Mouse (Mus musculus): ENCODE data around the gene Dnah8.

Gene Dnah8

GRCm38 (mm10) chr17:30605001-30605400 lies 19.2 kb upstream of the Dnah8 start:
- no peak for TF ChIP-seq POU5F1 (IDR thresholded peaks at IDR 0.05; ENCODE audit: borderline replicate concordance, low read length)
- no peak for TF ChIP-seq CTCF (conservative IDR thresholded peaks at IDR 0.05; ENCODE audit: low read length)
- no peak for TF ChIP-seq NANOG (IDR thresholded peaks at IDR 0.05; ENCODE audit: borderline replicate concordance, low read length)

GRCm38 (mm10) chr17:30606206-30606605 lies 17.9 kb upstream of the Dnah8 start:
- Histone ChIP-seq H3K9me3 (ENCODE audit: low read length) (no peaks in the 10 kb centered on the region), H3K4me3 (replicated peaks; ENCODE audit: low read length) (peak overlapping the region; percentile 68), H3K4me1 (replicated peaks; ENCODE audit: low read depth, low read length) (peaks cover 100% of the 10 kb centered on the region), H3K36me3 (ENCODE audit: insufficient read depth, low read length) (peaks cover 59% of the 10 kb centered on the region), H3K27me3 (ENCODE audit: insufficient read depth, low read length) (no peaks in the 10 kb centered on the region)
- TF ChIP-seq NANOG (IDR thresholded peaks at IDR 0.05; ENCODE audit: borderline replicate concordance, low read length) (no peak), POU5F1 (IDR thresholded peaks at IDR 0.05; ENCODE audit: borderline replicate concordance, low read length) (no peak), CTCF (conservative IDR thresholded peaks at IDR 0.05; ENCODE audit: low read length) (no peak)

More at GRCm38 (mm10) chr17:30605001-30605400, 19.2 kb upstream of the Dnah8 start:
- H3K27me3 ChIP-seq (ENCODE audit: insufficient read depth, low read length), result no peaks in the 10 kb centered on the region
- H3K9me3 ChIP-seq (ENCODE audit: low read length), result no peaks in the 10 kb centered on the region
- H3K4me1 ChIP-seq (replicated peaks; ENCODE audit: low read depth, low read length), result peaks cover 100% of the 10 kb centered on the region
- H3K36me3 ChIP-seq (ENCODE audit: insufficient read depth, low read length), result peaks cover 71% of the 10 kb centered on the region
- H3K4me3 ChIP-seq (replicated peaks; ENCODE audit: low read length), result peak overlapping the region; percentile 77

- peaks cover 55% of the 10 kb centered on the region for H3K36me3 ChIP-seq (ENCODE audit: insufficient read depth, low read length)
- peak overlapping the region; percentile 68 for H3K4me3 ChIP-seq (replicated peaks; ENCODE audit: low read length)
- no peaks in the 10 kb centered on the region for H3K27me3 ChIP-seq (ENCODE audit: insufficient read depth, low read length)
- TF ChIP-seq NANOG (IDR thresholded peaks at IDR 0.05; ENCODE audit: borderline replicate concordance, low read length) (no peak), CTCF (conservative IDR thresholded peaks at IDR 0.05; ENCODE audit: low read length) (peak; percentile 18; the same call in 1 of the 2 replicates)
- peaks cover 100% of the 10 kb centered on the region for H3K4me1 ChIP-seq (replicated peaks; ENCODE audit: low read depth, low read length)
- H3K9me3 ChIP-seq (ENCODE audit: low read length), result no peaks in the 10 kb centered on the region
These were observed 17.5 kb upstream of the Dnah8 start for GRCm38 (mm10) chr17:30606634-30607081.

DNA sequence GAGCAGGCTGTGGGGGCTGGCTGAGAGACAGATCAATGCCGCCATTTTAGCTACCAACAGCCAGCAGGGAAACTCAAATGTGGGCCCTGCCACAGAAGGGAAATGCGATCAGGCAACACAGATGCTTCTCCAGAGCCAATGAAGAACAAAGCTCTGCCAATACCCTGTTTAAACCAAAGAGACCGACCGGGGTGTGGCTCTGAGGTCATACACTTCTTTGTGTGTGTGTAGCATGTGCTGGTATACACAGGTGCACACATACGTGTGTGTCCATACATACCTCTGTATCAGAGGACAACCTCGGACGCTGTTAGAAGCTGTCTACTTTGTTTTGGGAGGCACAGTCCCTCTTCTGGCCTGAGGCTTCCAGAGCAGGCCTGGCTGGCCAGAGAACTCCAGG lies 16.8 kb upstream of the Dnah8 start:
- TF ChIP-seq POU5F1 (IDR thresholded peaks at IDR 0.05; ENCODE audit: borderline replicate concordance, low read length) (no peak), NANOG (IDR thresholded peaks at IDR 0.05; ENCODE audit: borderline replicate concordance, low read length) (no peak), CTCF (conservative IDR thresholded peaks at IDR 0.05; ENCODE audit: low read length) (no peak)
- Histone ChIP-seq H3K4me1 (replicated peaks; ENCODE audit: low read depth, low read length) (peaks cover 94% of the 10 kb centered on the region), H3K27me3 (ENCODE audit: insufficient read depth, low read length) (no peaks in the 10 kb centered on the region), H3K9me3 (ENCODE audit: low read length) (no peaks in the 10 kb centered on the region), H3K36me3 (ENCODE audit: insufficient read depth, low read length) (peaks cover 48% of the 10 kb centered on the region), H3K4me3 (replicated peaks; ENCODE audit: low read length) (peak overlapping the region; percentile 68)

DNA sequence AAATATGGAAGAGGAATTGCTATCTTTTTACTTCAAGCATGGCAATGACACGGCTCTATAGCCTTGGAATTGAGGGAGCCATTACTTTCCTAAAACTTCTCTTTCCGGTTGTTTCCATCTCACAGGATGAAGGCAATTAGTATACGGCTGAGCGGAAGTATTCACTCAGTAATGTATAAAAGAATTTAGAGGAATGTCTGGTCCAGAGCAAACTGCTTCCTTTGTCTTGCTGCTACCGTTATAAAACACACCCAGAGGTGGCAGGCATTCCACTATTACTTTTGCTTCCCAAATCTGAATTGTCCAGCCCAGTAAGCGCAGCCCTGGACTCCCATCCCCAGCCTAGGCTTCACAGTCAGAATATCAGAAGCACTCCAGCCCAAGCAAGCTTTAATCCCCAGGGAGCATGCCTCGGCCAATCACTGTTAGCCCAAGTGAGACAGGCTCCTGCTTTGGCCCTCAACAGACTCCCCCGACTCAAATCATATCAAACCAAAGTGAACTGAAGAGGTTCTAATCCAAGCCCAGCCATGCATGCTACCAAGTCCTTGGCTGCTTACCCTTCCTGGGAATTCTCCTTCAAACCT lies 16.2 kb upstream of the Dnah8 start:
- no peaks in the 10 kb centered on the region for H3K9me3 ChIP-seq (ENCODE audit: low read length)
- peaks cover 91% of the 10 kb centered on the region for H3K4me1 ChIP-seq (replicated peaks; ENCODE audit: low read depth, low read length)
- H3K27me3 ChIP-seq (ENCODE audit: insufficient read depth, low read length), result no peaks in the 10 kb centered on the region
- H3K4me3 ChIP-seq (replicated peaks; ENCODE audit: low read length), result peak overlapping the region; percentile 68
- peaks cover 41% of the 10 kb centered on the region for H3K36me3 ChIP-seq (ENCODE audit: insufficient read depth, low read length)
- no peak for TF ChIP-seq CTCF (conservative IDR thresholded peaks at IDR 0.05; ENCODE audit: low read length)
- TF ChIP-seq NANOG (IDR thresholded peaks at IDR 0.05; ENCODE audit: borderline replicate concordance, low read length), result peak; percentile 89

- H3K4me1 ChIP-seq (replicated peaks; ENCODE audit: low read depth, low read length), result peaks cover 77% of the 10 kb centered on the region
These were observed 14.7 kb upstream of the Dnah8 start for GRCm38 (mm10) chr17:30609305-30609979.

DNA sequence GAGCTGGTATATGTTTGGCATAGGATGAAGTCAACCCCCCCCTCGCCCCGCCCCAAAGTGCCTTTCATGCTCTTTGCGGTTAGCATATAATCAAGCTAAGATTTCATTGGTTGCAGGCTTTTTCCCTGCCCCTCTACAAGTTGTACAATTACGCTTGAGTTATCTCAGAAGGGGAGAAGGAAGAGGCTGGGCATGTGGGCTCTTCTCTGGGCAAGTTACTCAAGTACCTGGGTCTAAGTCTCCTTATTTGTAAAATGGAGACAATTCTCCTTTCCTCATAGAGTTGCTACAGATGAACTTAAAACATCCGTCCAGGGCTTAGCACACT lies 14.2 kb upstream of the Dnah8 start:
- Histone ChIP-seq H3K9me3 (ENCODE audit: low read length) (no peaks in the 10 kb centered on the region), H3K4me3 (replicated peaks; ENCODE audit: low read length) (peak overlapping the region; percentile 88), H3K27me3 (ENCODE audit: insufficient read depth, low read length) (no peaks in the 10 kb centered on the region), H3K4me1 (replicated peaks; ENCODE audit: low read depth, low read length) (peaks cover 72% of the 10 kb centered on the region), H3K36me3 (ENCODE audit: insufficient read depth, low read length) (peaks cover 23% of the 10 kb centered on the region; the same call in 1 of the 2 replicates)
- no peak for TF ChIP-seq CTCF (conservative IDR thresholded peaks at IDR 0.05; ENCODE audit: low read length)
- TF ChIP-seq NANOG (IDR thresholded peaks at IDR 0.05; ENCODE audit: borderline replicate concordance, low read length), result no peak

More at GRCm38 (mm10) chr17:30609305-30609979, 14.7 kb upstream of the Dnah8 start:
- H3K36me3 ChIP-seq (ENCODE audit: insufficient read depth, low read length), result peaks cover 27% of the 10 kb centered on the region; the same call in 1 of the 2 replicates
- no peaks in the 10 kb centered on the region for H3K27me3 ChIP-seq (ENCODE audit: insufficient read depth, low read length)
- no peaks in the 10 kb centered on the region for H3K9me3 ChIP-seq (ENCODE audit: low read length)
- TF ChIP-seq NANOG (IDR thresholded peaks at IDR 0.05; ENCODE audit: borderline replicate concordance, low read length), result no peak
- H3K4me3 ChIP-seq (replicated peaks; ENCODE audit: low read length), result peak overlapping the region; percentile 88

DNA sequence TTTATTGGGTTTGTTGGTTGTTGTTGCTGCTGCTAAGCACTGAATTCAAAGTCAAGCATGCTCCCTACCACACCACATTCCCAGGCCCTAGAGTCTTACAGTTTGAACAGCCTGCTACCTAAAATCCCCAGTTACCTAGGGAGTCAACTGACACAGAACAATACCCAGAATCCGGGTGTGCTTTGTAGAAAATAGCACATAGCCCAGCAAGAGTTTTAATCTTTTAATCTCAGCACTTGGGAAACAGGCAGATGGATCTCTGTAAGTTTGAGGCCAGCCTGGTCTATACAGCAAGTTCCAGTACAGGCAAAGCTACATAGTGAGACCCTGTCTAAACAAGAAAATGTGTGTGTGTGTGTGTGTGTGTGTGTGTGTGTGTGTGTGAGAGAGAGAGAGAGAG lies 13.4 kb upstream of the Dnah8 start:
- H3K4me1 ChIP-seq (replicated peaks; ENCODE audit: low read depth, low read length), result peaks cover 64% of the 10 kb centered on the region
- H3K4me3 ChIP-seq (replicated peaks; ENCODE audit: low read length), result peak overlapping the region; percentile 88
- H3K9me3 ChIP-seq (ENCODE audit: low read length), result no peaks in the 10 kb centered on the region
- peaks cover 5% of the 10 kb centered on the region for H3K27me3 ChIP-seq (ENCODE audit: insufficient read depth, low read length)
- TF ChIP-seq NANOG (IDR thresholded peaks at IDR 0.05; ENCODE audit: borderline replicate concordance, low read length) (no peak), POU5F1 (IDR thresholded peaks at IDR 0.05; ENCODE audit: borderline replicate concordance, low read length) (no peak), CTCF (conservative IDR thresholded peaks at IDR 0.05; ENCODE audit: low read length) (no peak)
- peaks cover 19% of the 10 kb centered on the region; the same call in 1 of the 2 replicates for H3K36me3 ChIP-seq (ENCODE audit: insufficient read depth, low read length)
